Mouse (Mus musculus) embryonic facial prominence, embryonic 14.5 days (tissue): ENCODE results near the gene Dpyd. TPM values are rescaled to one million over a fixed set of nuclear protein-coding genes. Genes with fewer than 3 reads are reported as not detected.
A peak's percentile ranks its signal among the peaks of the same experiment; 100 is the strongest.

Experiments used
- ATAC-seq: fragments of 200-750 bp; cut with Nextera tagmentation; 2 replicates; pipeline ENCODE4 v1.8.0; 2017; ENCODE audit warnings: low read depth, moderate number of reproducible peaks, moderate TSS enrichment
- DNase-seq: peaks from one replicate; pipeline ENCODE4 v3.0.0-alpha.2; 2015; ENCODE audit warnings: low spot score
- H3K27ac ChIP-seq: fragments of 300-500 bp; sonication (generic); replicated peaks from 2 replicates; pipeline ENCODE4 v1.5.1; 2014; ENCODE audit warnings: low read depth, mild to moderate bottlenecking, low read length, moderate library complexity
- H3K27me3 ChIP-seq: fragments of 300-500 bp; sonication (generic); replicated peaks from 2 replicates; pipeline ENCODE4 v1.6.1; 2014; ENCODE audit warnings: low read length; ENCODE audit not compliant: control insufficient read depth, insufficient read depth
- H3K36me3 ChIP-seq: fragments of 300-500 bp; sonication (generic); 2 replicates; pipeline ENCODE4 v1.6.1; 2014; ENCODE audit warnings: low read length, mixed read lengths; ENCODE audit not compliant: control insufficient read depth, insufficient read depth
- H3K4me1 ChIP-seq: fragments of 300-500 bp; sonication (generic); 2 replicates; pipeline ENCODE4 v1.6.1; 2014; ENCODE audit warnings: antibody characterized with exemption, low read length; ENCODE audit not compliant: control insufficient read depth, insufficient read depth
- H3K4me2 ChIP-seq: fragments of 300-500 bp; sonication (generic); 2 replicates; pipeline ENCODE4 v1.6.1; 2014; ENCODE audit warnings: low read depth, mild to moderate bottlenecking, low read length, moderate library complexity, mixed read lengths
- H3K4me3 ChIP-seq: fragments of 300-500 bp; sonication (generic); 2 replicates; pipeline ENCODE4 v1.5.1; 2014; ENCODE audit warnings: low read depth, mild to moderate bottlenecking, low read length
- H3K9ac ChIP-seq: fragments of 300-500 bp; sonication (generic); 2 replicates; pipeline ENCODE4 v1.6.1; 2014; ENCODE audit warnings: low read depth, mild to moderate bottlenecking, low read length, moderate library complexity, mixed read lengths
- H3K9me3 ChIP-seq: fragments of 300-500 bp; sonication (generic); 2 replicates; pipeline ENCODE4 v1.6.1; 2016; ENCODE audit warnings: low read length; ENCODE audit not compliant: control insufficient read depth
- WGBS: fragments of 180-500 bp; shearing (Covaris S2); extraction: QIAGEN DNeasy Blood & Tissue Kit; methylation state at CpG from one replicate; pipeline ENCODE4 v1.1.7; 2014; 5-methylcytosine and 5-hydroxymethylcytosine counted together
- polyA plus RNA-seq: library from polyadenylated mRNA; unstranded; fragments of >200 nt; fragmentation: Nextera tagmentation; extraction: Ambion mirVana; gene quantifications from 2 replicates; pipeline ENCODE4 v1.2.1, GENCODE M21; 2014

Gene Dpyd
- polyA plus RNA-seq, 1 experiment from 2014 or later = 6.9 TPM

- no peaks in the 10 kb centered on the region for H3K36me3 ChIP-seq
- ATAC-seq (no peak), DNase-seq (no peak)
- H3K4me3 ChIP-seq = no peak overlapping the region
- H3K9me3 ChIP-seq = no peaks in the 10 kb centered on the region
- H3K4me1 ChIP-seq = no peaks in the 10 kb centered on the region
- no peak overlapping the region for H3K9ac ChIP-seq
- no peaks in the 10 kb centered on the region for H3K27me3 ChIP-seq
- WGBS = 90% methylated on average over 2 of the region's 2 CpGs
- H3K4me2 ChIP-seq = no peak overlapping the region
- H3K27ac ChIP-seq = no peak overlapping the region
Measured at GRCm38 (mm10) chr3:119280671-119281070, 718.7 kb downstream of the Dpyd start.

GRCm38 (mm10) chr3:119314693-119315092 lies 752.8 kb downstream of the Dpyd start:
- ATAC-seq (no peak), DNase-seq (no peak)
- Histone ChIP-seq H3K9me3 (no peaks in the 10 kb centered on the region), H3K9ac (no peak overlapping the region), H3K4me3 (no peak overlapping the region), H3K27me3 (no peaks in the 10 kb centered on the region), H3K27ac (no peak overlapping the region), H3K36me3 (no peaks in the 10 kb centered on the region), H3K4me2 (no peak overlapping the region), H3K4me1 (no peaks in the 10 kb centered on the region)
- 80% methylated on average over 3 of the region's 3 CpGs for WGBS

- no peaks in the 10 kb centered on the region for H3K4me1 ChIP-seq
- H3K9ac ChIP-seq = no peak overlapping the region
- H3K9me3 ChIP-seq = no peaks in the 10 kb centered on the region
- no peaks in the 10 kb centered on the region for H3K36me3 ChIP-seq
- no peak overlapping the region for H3K27ac ChIP-seq
- no peaks in the 10 kb centered on the region for H3K27me3 ChIP-seq
- 54% methylated on average over 7 of the region's 7 CpGs for WGBS
- no peak overlapping the region for H3K4me3 ChIP-seq
- no peak overlapping the region for H3K4me2 ChIP-seq
- ATAC-seq (no peak), DNase-seq (no peak)
Measured at GRCm38 (mm10) chr3:119329063-119329462, 767.1 kb downstream of the Dpyd start.

GRCm38 (mm10) chr3:119333335-119334305 lies 771.7 kb downstream of the Dpyd start:
- no peak overlapping the region for H3K4me2 ChIP-seq
- H3K9ac ChIP-seq = no peak overlapping the region
- no peak overlapping the region for H3K4me3 ChIP-seq
- H3K27me3 ChIP-seq = no peaks in the 10 kb centered on the region
- WGBS = 45% methylated on average over 7 of the region's 7 CpGs
- no peak for ATAC-seq
- DNase-seq = peak; percentile 14
- H3K9me3 ChIP-seq = no peaks in the 10 kb centered on the region
- no peak overlapping the region for H3K27ac ChIP-seq
- no peaks in the 10 kb centered on the region for H3K4me1 ChIP-seq
- no peaks in the 10 kb centered on the region for H3K36me3 ChIP-seq

- Histone ChIP-seq H3K9ac (no peak overlapping the region), H3K27ac (no peak overlapping the region), H3K9me3 (no peaks in the 10 kb centered on the region), H3K4me2 (no peak overlapping the region), H3K36me3 (no peaks in the 10 kb centered on the region), H3K4me1 (no peaks in the 10 kb centered on the region), H3K27me3 (no peaks in the 10 kb centered on the region), H3K4me3 (no peak overlapping the region)
- 69% methylated on average over 13 of the region's 13 CpGs for WGBS
- DNase-seq (peak; percentile 52), ATAC-seq (peak; percentile 57; the same call in 1 of the 2 replicates)
Measured at GRCm38 (mm10) chr3:119361555-119362385, 799.8 kb downstream of the Dpyd start.

GRCm38 (mm10) chr3:119362392-119362791 lies 800.5 kb downstream of the Dpyd start:
- WGBS = 83% methylated on average over 3 of the region's 3 CpGs
- no peak overlapping the region for H3K27ac ChIP-seq
- no peaks in the 10 kb centered on the region for H3K9me3 ChIP-seq
- H3K27me3 ChIP-seq = no peaks in the 10 kb centered on the region
- no peak overlapping the region for H3K4me2 ChIP-seq
- H3K36me3 ChIP-seq = no peaks in the 10 kb centered on the region
- H3K9ac ChIP-seq = no peak overlapping the region
- DNase-seq (no peak), ATAC-seq (no peak)
- H3K4me3 ChIP-seq = no peak overlapping the region
- no peaks in the 10 kb centered on the region for H3K4me1 ChIP-seq

GRCm38 (mm10) chr3:119368931-119369330 lies 807.0 kb downstream of the Dpyd start:
- Histone ChIP-seq H3K27me3 (no peaks in the 10 kb centered on the region), H3K9ac (no peak overlapping the region), H3K4me3 (no peak overlapping the region), H3K36me3 (no peaks in the 10 kb centered on the region), H3K4me1 (no peaks in the 10 kb centered on the region), H3K27ac (no peak overlapping the region), H3K9me3 (no peaks in the 10 kb centered on the region), H3K4me2 (no peak overlapping the region)
- ATAC-seq (no peak), DNase-seq (no peak)
- 56% methylated on average over 2 of the region's 2 CpGs for WGBS

GRCm38 (mm10) chr3:119381119-119381518 lies 819.2 kb downstream of the Dpyd start:
- H3K4me1 ChIP-seq = no peaks in the 10 kb centered on the region
- H3K9ac ChIP-seq = no peak overlapping the region
- H3K27ac ChIP-seq = no peak overlapping the region
- DNase-seq (no peak), ATAC-seq (no peak)
- no peaks in the 10 kb centered on the region for H3K9me3 ChIP-seq
- H3K4me3 ChIP-seq = no peak overlapping the region
- H3K36me3 ChIP-seq = no peaks in the 10 kb centered on the region
- no peak overlapping the region for H3K4me2 ChIP-seq
- H3K27me3 ChIP-seq = no peaks in the 10 kb centered on the region
- 75% methylated on average over 1 of the region's 1 CpGs for WGBS
